Mouse (Mus musculus) olfactory bulb, adult 2 months (tissue): ENCODE results near the gene Gnas.
"Not testable (repeated sequence)": the region's sequence is repeated elsewhere in the genome, so short reads cannot be mapped to it uniquely, and the experiment has no call there.

Experiments
- CTCF ChIP-seq: fragments of 200-500 bp; IDR thresholded peaks from 2 replicates; pipeline ENCODE4 v1.5.1; 2012; ENCODE audit warnings: low read depth, mild to moderate bottlenecking, low read length, moderate library complexity; ENCODE audit not compliant: insufficient read depth
- POLR2A ChIP-seq: fragments of 200-500 bp; IDR thresholded peaks from 2 replicates; pipeline ENCODE4 v1.6.1; 2012; ENCODE audit warnings: mild to moderate bottlenecking, low read depth, low read length, moderate library complexity; ENCODE audit not compliant: insufficient read depth

GRCm38 (mm10) chr2:174346999-174347668 lies 63.0 kb downstream of the Gnas start:
- not testable (repeated sequence) for TF ChIP-seq POLR2A, CTCF
